Comparison of ENCODE assay signal across 18 mouse cellular contexts in the genomic region with DNA sequence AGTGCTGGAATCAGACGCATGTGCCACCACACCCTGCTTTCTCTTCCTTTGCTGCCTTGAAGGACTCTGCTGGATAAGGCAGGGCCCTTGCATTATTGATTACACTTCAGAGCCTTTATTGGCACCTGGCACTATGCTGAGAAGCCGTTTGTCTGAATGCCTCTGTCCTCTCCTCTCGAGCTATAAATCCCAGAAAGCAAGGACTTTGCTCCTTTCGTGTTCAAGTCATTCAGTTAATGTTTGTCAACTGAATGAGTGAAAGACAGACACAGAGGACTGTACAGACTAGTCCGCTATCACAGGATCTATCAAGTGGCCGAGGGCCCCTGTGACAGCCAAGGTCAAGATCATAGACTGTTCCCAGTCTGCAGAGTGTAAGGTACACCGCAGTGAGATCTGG.
DNase-seq lines count a peak whose midpoint lies in the region; ATAC-seq and TF ChIP-seq lines count a peak whose summit lies in the region.
"Had no signal": no experiment of that assay in that cellular context is flagged by ENCODE, and none has a peak within 500 bp of the region (broad histone marks: within the 10 kb centered on the region; RNA-seq: fewer than 3 reads in every experiment).

No protein-coding gene starts in this region.

- no peak overlapping the region for H3K9ac ChIP-seq in intestine, embryonic 15.5 days
- H3K9ac ChIP-seq: hindbrain, embryonic 13.5 days; limb, embryonic 15.5 days; neural tube, embryonic 12.5 days had no signal

- TF ChIP-seq CTCF in kidney, adult 2 months (conservative IDR thresholded peaks at IDR 0.05; ENCODE audit: insufficient read depth, insufficient read length, low read depth, low read length): no peak
- no peak for TF ChIP-seq CTCF in small intestine, adult 2 months (IDR thresholded peaks at IDR 0.05; ENCODE audit: extremely low read depth, insufficient read length, insufficient replicate concordance, low read depth, low read length)

- H3K27ac ChIP-seq in kidney, adult 2 months (ENCODE audit: insufficient read depth, low read depth, low read length): peak overlapping the region; percentile 41
- H3K27ac ChIP-seq in intestine, embryonic 15.5 days: peak overlapping the region; percentile 36; the same call in 1 of the 2 replicates
- H3K27ac ChIP-seq in small intestine, adult 2 months (ENCODE audit: insufficient read depth, low read depth, low read length): peak overlapping the region; percentile 75
- H3K27ac ChIP-seq: heart, embryonic 10.5 days; hindbrain, embryonic 13.5 days; neural tube, embryonic 12.5 days had no signal

- peaks cover 26% of the 10 kb centered on the region for H3K4me1 ChIP-seq in kidney, adult 2 months (ENCODE audit: control insufficient read depth, insufficient read depth, low read length)
- peaks cover 24% of the 10 kb centered on the region for H3K4me1 ChIP-seq in intestine, embryonic 15.5 days (replicated peaks)
- H3K4me1 ChIP-seq in small intestine, adult 2 months (ENCODE audit: control insufficient read depth, insufficient read depth, insufficient read length, low read length): peaks cover 12% of the 10 kb centered on the region

- peak; percentile 69 for DNase-seq in kidney, adult 2 months
- no peak for DNase-seq in kidney, postnatal 10 days
- peak; percentile 21 for DNase-seq in induced T-regulatory cell, adult 2 months (ENCODE audit: low read depth)
- DNase-seq in retina, postnatal 1 day: no peak
- DNase-seq in cerebellum, postnatal 25 days: no peak
- DNase-seq: adrenal gland, adult 2 months; cerebellum, postnatal 10 days; embryo, embryonic 11 days; gastrocnemius, postnatal 25 days; heart, postnatal 14 days; lung, adult 18-20 months had no signal

- no peak for TF ChIP-seq POLR2A in kidney, adult 2 months (IDR thresholded peaks at IDR 0.05; ENCODE audit: low read depth, low read length)
- TF ChIP-seq POLR2A in small intestine, adult 2 months (IDR thresholded peaks at IDR 0.05; ENCODE audit: low read depth, low read length): no peak

- H3K4me3 ChIP-seq in kidney, adult 2 months (ENCODE audit: insufficient read depth, low read depth, low read length): no peak overlapping the region
- no peak overlapping the region for H3K4me3 ChIP-seq in intestine, embryonic 15.5 days (replicated peaks)
- no peak overlapping the region for H3K4me3 ChIP-seq in small intestine, adult 2 months (ENCODE audit: low read depth, low read length)
- H3K4me3 ChIP-seq: heart, embryonic 10.5 days; hindbrain, embryonic 13.5 days; limb, embryonic 15.5 days; neural tube, embryonic 12.5 days had no signal

- H3K4me2 ChIP-seq in intestine, embryonic 15.5 days (replicated peaks): no peak overlapping the region
- H3K4me2 ChIP-seq: hindbrain, embryonic 13.5 days; limb, embryonic 15.5 days; neural tube, embryonic 12.5 days had no signal

- H3K36me3 ChIP-seq in kidney, adult 2 months (ENCODE audit: control insufficient read depth, insufficient read depth, low read length): no peaks in the 10 kb centered on the region
- no peaks in the 10 kb centered on the region for H3K36me3 ChIP-seq in intestine, embryonic 15.5 days
- H3K36me3 ChIP-seq in small intestine, adult 2 months (ENCODE audit: control insufficient read depth, insufficient read depth, low read length): no peaks in the 10 kb centered on the region
- H3K36me3 ChIP-seq: heart, embryonic 10.5 days; hindbrain, embryonic 13.5 days; limb, embryonic 15.5 days; neural tube, embryonic 12.5 days had no signal

- peak; percentile 90 for ATAC-seq in intestine, embryonic 15.5 days

- no peaks in the 10 kb centered on the region for H3K27me3 ChIP-seq in kidney, adult 2 months (replicated peaks; ENCODE audit: control insufficient read depth, insufficient read depth, low read length)
- no peaks in the 10 kb centered on the region for H3K27me3 ChIP-seq in intestine, embryonic 15.5 days (replicated peaks)
- no peaks in the 10 kb centered on the region for H3K27me3 ChIP-seq in small intestine, adult 2 months (ENCODE audit: control insufficient read depth, insufficient read depth, low read length)
- H3K27me3 ChIP-seq: hindbrain, embryonic 13.5 days; limb, embryonic 15.5 days; neural tube, embryonic 12.5 days had no signal

- WGBS in kidney, adult 2 months: 46% methylated on average over 7 of the region's 7 CpGs
- WGBS in intestine, embryonic 15.5 days: 55% methylated on average over 7 of the region's 7 CpGs
- 27% methylated on average over 7 of the region's 7 CpGs for WGBS in small intestine, adult 2 months

- H3K9me3 ChIP-seq in intestine, embryonic 15.5 days: no peaks in the 10 kb centered on the region
- H3K9me3 ChIP-seq: G1E; heart, embryonic 10.5 days; hindbrain, embryonic 13.5 days; limb, embryonic 15.5 days; neural tube, embryonic 12.5 days had no signal

Comparison
In these comparisons a context has a peak if more than half of its experiments do, and no peak if none do; other contexts are left out.
1. DNase-seq: peak in kidney, adult 2 months (single experiment) and induced T-regulatory cell, adult 2 months (single experiment); none in kidney, postnatal 10 days (single experiment), retina, postnatal 1 day (single experiment) and cerebellum, postnatal 25 days (0 of 2).
2. Peak in every context shown above with its lines, with median percentiles within 50 percentile points of each other: H3K27ac ChIP-seq.